Mouse (Mus musculus): ENCODE results near the gene Tmed9. TPM values are rescaled to one million over a fixed set of nuclear protein-coding genes. Genes with fewer than 3 reads are reported as not detected.

Gene Tmed9
- polyA plus RNA-seq (2014; fragmentation: Nextera tagmentation; extraction: Ambion mirVana) = 58.7 and 61.9 TPM in 2 replicates

- Histone ChIP-seq H3K27me3 (replicated peaks; ENCODE audit: control insufficient read depth, insufficient read depth, low read length) (no peaks in the 10 kb centered on the region), H3K4me1 (replicated peaks; ENCODE audit: control insufficient read depth, insufficient read depth, low read length) (peaks cover 11% of the 10 kb centered on the region), H3K36me3 (ENCODE audit: control insufficient read depth, insufficient read depth, low read length) (no peaks in the 10 kb centered on the region), H3K9me3 (ENCODE audit: control insufficient read depth, low read length) (no peaks in the 10 kb centered on the region), H3K27ac (ENCODE audit: low read depth, low read length) (no peak within 1 kb of the TSS), H3K4me2 (no peak within 1 kb of the TSS), H3K9ac (ENCODE audit: low read depth, low read length) (no peak within 1 kb of the TSS), H3K4me3 (ENCODE audit: low read depth, low read length) (no peak within 1 kb of the TSS)
- 93% methylated on average over 2 of the region's 2 CpGs for WGBS
- ATAC-seq (replicated peaks; ENCODE audit: low FRiP score) = no peak
- no peak for DNase-seq (ENCODE audit: low spot score)
Observed at GRCm38 (mm10) chr13:55573432-55573831, at the start of gene Tmed9. Tmed9 (plus strand) TSS chr13:55573732.

GRCm38 (mm10) chr13:55523951-55524600 lies 49.5 kb upstream of the Tmed9 start:
- ATAC-seq (replicated peaks; ENCODE audit: low FRiP score) (no peak), DNase-seq (ENCODE audit: low spot score) (no peak)
- Histone ChIP-seq H3K4me2 (no peak overlapping the region), H3K4me1 (replicated peaks; ENCODE audit: control insufficient read depth, insufficient read depth, low read length) (peaks cover 21% of the 10 kb centered on the region), H3K9me3 (ENCODE audit: control insufficient read depth, low read length) (no peaks in the 10 kb centered on the region), H3K4me3 (ENCODE audit: low read depth, low read length) (no peak overlapping the region), H3K36me3 (ENCODE audit: control insufficient read depth, insufficient read depth, low read length) (no peaks in the 10 kb centered on the region), H3K9ac (ENCODE audit: low read depth, low read length) (no peak overlapping the region), H3K27me3 (replicated peaks; ENCODE audit: control insufficient read depth, insufficient read depth, low read length) (no peaks in the 10 kb centered on the region), H3K27ac (ENCODE audit: low read depth, low read length) (peak overlapping the region; percentile 39; the same call in 1 of the 2 replicates)
- WGBS = 89% methylated on average over 23 of the region's 23 CpGs

DNA sequence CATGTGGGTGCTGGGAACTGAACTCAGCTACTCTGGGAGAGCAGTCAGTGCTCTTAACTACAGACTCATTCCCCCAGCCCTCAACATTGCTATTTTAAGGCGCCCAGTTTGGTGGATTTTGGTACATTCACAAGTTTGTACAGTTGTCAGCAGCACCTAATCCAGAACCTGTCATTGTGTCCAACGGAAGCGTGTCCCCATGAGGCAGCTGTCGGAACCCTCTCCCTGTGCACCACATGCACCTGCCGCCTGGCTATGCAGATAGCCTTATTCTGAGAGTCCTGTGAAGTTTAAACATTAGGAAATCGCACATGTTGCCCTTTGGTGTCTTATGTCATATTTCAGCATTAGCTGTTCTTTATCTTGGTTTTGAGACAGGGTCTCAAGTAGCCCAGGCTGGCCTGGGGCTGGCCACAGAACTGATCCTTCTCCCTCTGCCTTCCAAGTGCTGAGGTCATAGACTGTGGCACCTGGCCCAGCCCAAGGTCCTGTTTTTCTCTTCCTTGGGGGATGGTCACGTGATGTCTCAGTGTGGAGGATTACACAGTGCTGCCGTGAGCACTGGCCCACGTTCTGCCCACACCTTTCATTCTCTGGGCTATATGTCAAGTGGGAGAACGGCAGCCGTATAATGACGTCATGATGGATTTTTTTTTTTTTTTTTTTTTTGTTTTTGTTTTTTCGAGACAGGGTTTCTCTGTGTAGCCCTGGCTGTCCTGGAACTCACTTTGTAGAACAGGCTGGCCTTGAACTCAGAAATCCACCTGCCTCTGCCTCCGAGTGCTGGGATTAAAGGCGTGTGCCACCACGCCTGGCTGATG lies 47.6 kb upstream of the Tmed9 start:
- DNase-seq (ENCODE audit: low spot score) = no peak
- H3K4me1 ChIP-seq (replicated peaks; ENCODE audit: control insufficient read depth, insufficient read depth, low read length) = peaks cover 30% of the 10 kb centered on the region
- no peak for ATAC-seq (replicated peaks; ENCODE audit: low FRiP score)
- H3K4me3 ChIP-seq (ENCODE audit: low read depth, low read length) = no peak overlapping the region
- peaks cover 13% of the 10 kb centered on the region; the same call in 1 of the 2 replicates for H3K36me3 ChIP-seq (ENCODE audit: control insufficient read depth, insufficient read depth, low read length)
- WGBS = 81% methylated on average over 16 of the region's 16 CpGs
- no peak overlapping the region for H3K4me2 ChIP-seq
- no peaks in the 10 kb centered on the region for H3K9me3 ChIP-seq (ENCODE audit: control insufficient read depth, low read length)
- H3K27ac ChIP-seq (ENCODE audit: low read depth, low read length) = no peak overlapping the region
- no peak overlapping the region for H3K9ac ChIP-seq (ENCODE audit: low read depth, low read length)
- H3K27me3 ChIP-seq (replicated peaks; ENCODE audit: control insufficient read depth, insufficient read depth, low read length) = no peaks in the 10 kb centered on the region

- H3K36me3 ChIP-seq (ENCODE audit: control insufficient read depth, insufficient read depth, low read length) = peaks cover 24% of the 10 kb centered on the region; the same call in 1 of the 2 replicates
- H3K4me1 ChIP-seq (replicated peaks; ENCODE audit: control insufficient read depth, insufficient read depth, low read length) = peaks cover 30% of the 10 kb centered on the region
- DNase-seq (ENCODE audit: low spot score) = no peak
- ATAC-seq (replicated peaks; ENCODE audit: low FRiP score) = no peak
- no peaks in the 10 kb centered on the region for H3K27me3 ChIP-seq (replicated peaks; ENCODE audit: control insufficient read depth, insufficient read depth, low read length)
- no peak overlapping the region for H3K4me3 ChIP-seq (ENCODE audit: low read depth, low read length)
- H3K27ac ChIP-seq (ENCODE audit: low read depth, low read length) = peak overlapping the region; percentile 64
- 81% methylated on average over 16 of the region's 16 CpGs for WGBS
- H3K4me2 ChIP-seq = peak overlapping the region; percentile 7; the same call in 1 of the 2 replicates
- peak overlapping the region; percentile 5; the same call in 1 of the 2 replicates for H3K9ac ChIP-seq (ENCODE audit: low read depth, low read length)
- no peaks in the 10 kb centered on the region for H3K9me3 ChIP-seq (ENCODE audit: control insufficient read depth, low read length)
Observed at GRCm38 (mm10) chr13:55527212-55527611, 46.3 kb upstream of the Tmed9 start.

DNA sequence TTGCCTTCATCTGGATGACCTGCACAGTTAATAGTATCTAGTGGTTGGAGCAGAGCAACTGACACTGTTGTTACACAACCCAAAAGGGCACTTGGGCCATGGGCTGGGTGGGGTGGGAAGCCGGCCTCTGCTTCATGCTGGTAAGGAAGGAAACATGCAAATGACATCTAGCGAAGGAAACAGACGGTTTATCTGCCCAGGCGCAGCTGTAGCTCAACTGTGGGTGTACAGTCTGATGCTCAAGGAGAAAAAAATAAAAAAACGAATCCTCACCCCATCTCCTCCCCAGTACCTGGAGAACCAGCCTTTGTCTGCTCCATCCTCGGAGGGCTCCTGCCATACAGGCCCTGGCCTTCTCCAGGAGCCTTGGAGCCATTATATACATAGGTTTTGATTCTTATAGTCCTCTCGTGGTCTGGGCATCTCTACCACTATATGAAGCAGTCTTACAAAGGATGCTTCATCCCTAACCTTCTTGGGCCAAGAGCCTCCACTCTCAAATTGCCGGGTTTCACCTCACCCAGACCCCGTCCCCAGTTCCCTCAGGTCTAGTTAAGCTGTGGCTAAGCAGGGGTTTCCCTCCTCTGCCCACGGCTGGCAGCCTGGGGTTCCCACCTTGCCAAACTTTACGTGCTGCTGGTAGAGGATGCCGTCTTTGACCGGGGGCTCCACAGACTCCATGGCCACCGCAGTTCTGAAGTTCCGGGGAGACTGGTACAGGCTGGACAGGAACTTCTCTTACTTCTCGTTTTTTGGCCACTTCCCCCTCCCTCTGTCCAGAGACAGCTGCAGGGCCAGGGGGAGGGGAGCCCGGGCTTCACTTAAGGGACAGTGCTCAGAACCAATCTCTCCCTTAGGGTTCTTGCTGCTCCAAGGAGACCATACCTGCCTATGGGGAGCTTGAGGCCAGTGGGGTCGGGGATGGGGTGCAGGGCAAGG lies 45.4 kb upstream of the Tmed9 start:
- ATAC-seq (replicated peaks; ENCODE audit: low FRiP score) (peak; percentile 63), DNase-seq (ENCODE audit: low spot score) (no peak)
- peak overlapping the region; percentile 5; the same call in 1 of the 2 replicates for H3K9ac ChIP-seq (ENCODE audit: low read depth, low read length)
- H3K9me3 ChIP-seq (ENCODE audit: control insufficient read depth, low read length) = no peaks in the 10 kb centered on the region
- H3K4me1 ChIP-seq (replicated peaks; ENCODE audit: control insufficient read depth, insufficient read depth, low read length) = peaks cover 30% of the 10 kb centered on the region
- H3K4me3 ChIP-seq (ENCODE audit: low read depth, low read length) = no peak overlapping the region; the same call in 1 of the 2 replicates
- H3K27me3 ChIP-seq (replicated peaks; ENCODE audit: control insufficient read depth, insufficient read depth, low read length) = no peaks in the 10 kb centered on the region
- H3K4me2 ChIP-seq = peak overlapping the region; percentile 36
- H3K27ac ChIP-seq (ENCODE audit: low read depth, low read length) = peak overlapping the region; percentile 64
- WGBS = 42% methylated on average over 18 of the region's 18 CpGs
- peaks cover 26% of the 10 kb centered on the region; the same call in 1 of the 2 replicates for H3K36me3 ChIP-seq (ENCODE audit: control insufficient read depth, insufficient read depth, low read length)

DNA sequence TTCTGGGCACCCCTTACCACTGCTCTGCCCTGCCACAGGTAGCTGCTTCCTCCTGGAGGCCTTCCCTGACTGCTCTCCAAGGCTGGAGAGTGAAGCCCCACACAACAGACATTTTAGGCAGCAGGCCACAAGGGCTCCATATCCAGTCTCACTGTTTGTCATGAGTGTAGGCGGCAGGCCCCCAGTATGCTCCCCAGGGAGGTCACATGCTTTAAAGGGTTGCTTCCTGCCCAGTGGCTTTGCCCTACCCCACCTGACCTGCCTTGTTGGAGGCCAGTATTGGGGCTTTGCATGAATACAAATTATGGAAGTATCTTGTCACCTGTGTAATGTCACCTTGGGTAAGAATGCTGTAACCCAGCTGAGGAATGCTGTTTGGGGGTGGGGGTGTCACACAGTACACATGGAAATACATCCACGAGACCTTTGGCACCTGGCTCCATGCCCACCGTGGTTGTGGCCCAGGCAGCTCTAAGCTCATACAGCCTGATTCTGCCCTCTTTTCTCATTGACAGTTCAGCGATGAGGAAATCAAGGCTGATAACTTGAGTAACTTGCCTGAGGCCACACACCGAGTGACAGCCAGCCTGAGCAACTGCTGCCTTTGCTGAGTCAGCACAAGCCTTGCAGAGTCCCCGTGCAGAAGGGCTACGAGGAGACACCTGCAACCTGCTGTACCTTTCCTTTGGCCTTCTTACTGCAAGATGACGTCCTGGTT lies 44.2 kb upstream of the Tmed9 start, which contains the start of gene Dok3:
Gene Dok3, minus strand, starts transcription at position 99 of the 718 bp plus-strand sequence.
- no peak within 1 kb of the TSS; the same call in 1 of the 2 replicates for H3K4me3 ChIP-seq (ENCODE audit: low read depth, low read length)

DNA sequence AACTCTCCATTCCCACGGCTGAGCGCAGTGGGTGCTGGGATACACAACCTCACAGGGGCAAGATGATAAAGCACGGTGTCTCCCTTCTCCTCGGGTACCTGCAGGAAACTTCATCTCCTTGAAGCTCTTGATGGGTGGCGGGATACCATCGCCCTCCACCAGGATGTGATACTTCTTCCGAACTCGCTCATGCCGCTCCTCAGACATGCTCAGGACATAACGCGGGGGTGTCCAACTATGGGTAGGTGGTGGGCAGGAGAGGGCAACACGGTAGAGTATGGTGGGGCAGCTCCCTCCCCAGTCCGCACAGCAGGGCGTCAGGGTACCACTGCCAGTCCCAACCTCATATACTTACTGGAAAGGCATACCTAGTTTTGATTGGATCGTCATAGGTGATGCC lies 38.3 kb upstream of the Tmed9 start:
- peaks cover 15% of the 10 kb centered on the region for H3K4me1 ChIP-seq (replicated peaks; ENCODE audit: control insufficient read depth, insufficient read depth, low read length)
- no peaks in the 10 kb centered on the region for H3K9me3 ChIP-seq (ENCODE audit: control insufficient read depth, low read length)
- ATAC-seq (replicated peaks; ENCODE audit: low FRiP score) = no peak
- no peaks in the 10 kb centered on the region for H3K27me3 ChIP-seq (replicated peaks; ENCODE audit: control insufficient read depth, insufficient read depth, low read length)
- H3K36me3 ChIP-seq (ENCODE audit: control insufficient read depth, insufficient read depth, low read length) = peaks cover 43% of the 10 kb centered on the region
- H3K9ac ChIP-seq (ENCODE audit: low read depth, low read length) = peak overlapping the region; percentile 77
- WGBS = 92% methylated on average over 15 of the region's 15 CpGs
- peak overlapping the region; percentile 82 for H3K4me2 ChIP-seq
- peak overlapping the region; percentile 96 for H3K4me3 ChIP-seq (ENCODE audit: low read depth, low read length)
- H3K27ac ChIP-seq (ENCODE audit: low read depth, low read length) = no peak overlapping the region
- no peak for DNase-seq (ENCODE audit: low spot score)

More for the DNA sequence above, 44.2 kb upstream of the Tmed9 start, which contains the start of gene Dok3:
- no peaks in the 10 kb centered on the region for H3K9me3 ChIP-seq (ENCODE audit: control insufficient read depth, low read length)
- DNase-seq (ENCODE audit: low spot score) (no peak), ATAC-seq (replicated peaks; ENCODE audit: low FRiP score) (no peak)
- peaks cover 37% of the 10 kb centered on the region for H3K36me3 ChIP-seq (ENCODE audit: control insufficient read depth, insufficient read depth, low read length)
- H3K9ac ChIP-seq (ENCODE audit: low read depth, low read length) = no peak within 1 kb of the TSS; the same call in 1 of the 2 replicates
- peak within 1 kb of the TSS; percentile 36 for H3K4me2 ChIP-seq
- 66% methylated on average over 8 of the region's 8 CpGs for WGBS
- peaks cover 27% of the 10 kb centered on the region for H3K4me1 ChIP-seq (replicated peaks; ENCODE audit: control insufficient read depth, insufficient read depth, low read length)
- peak within 1 kb of the TSS; percentile 42; the same call in 1 of the 2 replicates for H3K27ac ChIP-seq (ENCODE audit: low read depth, low read length)
- H3K27me3 ChIP-seq (replicated peaks; ENCODE audit: control insufficient read depth, insufficient read depth, low read length) = no peaks in the 10 kb centered on the region

All from liver, embryonic 11.5 days (tissue).